Mouse (Mus musculus): ENCODE results near the gene Pde4b. TPM values are rescaled to one million over a fixed set of nuclear protein-coding genes. Genes with fewer than 3 reads are reported as not detected.
A peak's percentile ranks its signal among the peaks of the same experiment; 100 is the strongest.

Gene Pde4b
- polyA plus RNA-seq, 1 experiment from 2014 or later, result 3.1 TPM

DNA sequence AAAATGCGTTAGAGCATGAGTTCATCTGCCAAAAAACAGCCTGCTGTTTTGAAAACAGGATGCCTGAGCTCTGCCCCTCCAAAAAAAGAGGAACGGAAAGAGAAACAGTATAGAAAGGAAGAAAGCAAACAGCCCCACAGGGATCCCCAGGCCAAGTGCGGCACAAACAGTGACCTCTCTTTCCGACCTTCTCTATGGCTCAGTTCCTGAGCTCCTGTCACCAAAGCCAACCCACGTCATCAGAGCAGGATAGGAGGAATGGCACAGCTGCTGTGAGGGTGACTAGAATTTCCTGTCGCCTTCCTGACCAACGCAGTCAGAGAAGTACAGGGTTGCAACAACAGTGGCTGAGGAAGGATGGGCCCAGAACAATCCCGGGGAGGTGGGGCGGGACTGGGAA is 486.9 kb downstream of the Pde4b start:
- Histone ChIP-seq H3K4me3 (ENCODE audit: low read depth, low read length) (peak overlapping the region; percentile 10; the same call in 1 of the 2 replicates), H3K4me2 (ENCODE audit: low read depth, low read length) (no peak overlapping the region; the same call in 1 of the 2 replicates), H3K4me1 (ENCODE audit: control insufficient read depth, low read depth, low read length) (peaks cover 13% of the 10 kb centered on the region), H3K27me3 (ENCODE audit: control insufficient read depth, insufficient read depth, low read depth, low read length) (no peaks in the 10 kb centered on the region), H3K36me3 (ENCODE audit: control insufficient read depth, insufficient read depth) (no peaks in the 10 kb centered on the region), H3K9ac (ENCODE audit: low read depth, low read length) (no peak overlapping the region), H3K27ac (ENCODE audit: low read length) (peak overlapping the region; percentile 35; the same call in 1 of the 2 replicates), H3K9me3 (replicated peaks; ENCODE audit: control insufficient read depth, low read length) (no peaks in the 10 kb centered on the region)
- 28% methylated on average over 9 of the region's 9 CpGs for WGBS (ENCODE audit: insufficient replicate concordance)
- ATAC-seq (ENCODE audit: low read depth), result peak; percentile 9

DNA sequence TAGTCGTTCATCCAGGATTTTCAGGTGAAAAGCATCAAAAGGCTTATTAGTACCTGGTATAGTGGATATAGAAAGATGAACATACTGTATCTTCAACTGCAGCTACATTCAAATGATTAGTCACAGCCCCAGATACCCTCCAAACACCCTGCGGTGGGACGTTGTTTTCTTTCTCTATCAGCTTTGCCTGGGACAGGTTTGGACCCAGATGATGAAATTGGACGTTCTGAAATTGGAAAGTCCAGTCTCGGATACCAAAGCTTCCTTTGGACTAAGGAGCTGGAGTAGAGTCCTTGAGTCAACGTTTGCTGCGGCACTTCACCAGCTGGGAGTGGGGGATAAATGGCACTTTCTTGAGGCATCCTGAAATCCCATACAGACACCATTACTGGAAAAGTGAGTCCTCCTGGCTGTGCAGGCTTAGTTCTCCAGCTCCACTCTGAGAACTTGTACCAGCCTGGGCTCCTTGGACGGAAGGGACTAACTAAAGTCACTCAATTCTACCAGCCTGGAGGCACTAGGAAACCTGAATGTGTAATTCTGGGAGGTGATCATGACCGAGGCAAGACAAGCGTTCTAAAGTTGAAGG is 487.4 kb downstream of the Pde4b start:
- WGBS (ENCODE audit: insufficient replicate concordance), result 57% methylated on average over 10 of the region's 10 CpGs
- Histone ChIP-seq H3K27me3 (ENCODE audit: control insufficient read depth, insufficient read depth, low read depth, low read length) (no peaks in the 10 kb centered on the region), H3K9me3 (replicated peaks; ENCODE audit: control insufficient read depth, low read length) (no peaks in the 10 kb centered on the region), H3K4me1 (ENCODE audit: control insufficient read depth, low read depth, low read length) (peaks cover 7% of the 10 kb centered on the region), H3K4me2 (ENCODE audit: low read depth, low read length) (no peak overlapping the region), H3K9ac (ENCODE audit: low read depth, low read length) (no peak overlapping the region), H3K4me3 (ENCODE audit: low read depth, low read length) (no peak overlapping the region), H3K36me3 (ENCODE audit: control insufficient read depth, insufficient read depth) (no peaks in the 10 kb centered on the region), H3K27ac (ENCODE audit: low read length) (no peak overlapping the region)
- ATAC-seq (ENCODE audit: low read depth), result no peak

DNA sequence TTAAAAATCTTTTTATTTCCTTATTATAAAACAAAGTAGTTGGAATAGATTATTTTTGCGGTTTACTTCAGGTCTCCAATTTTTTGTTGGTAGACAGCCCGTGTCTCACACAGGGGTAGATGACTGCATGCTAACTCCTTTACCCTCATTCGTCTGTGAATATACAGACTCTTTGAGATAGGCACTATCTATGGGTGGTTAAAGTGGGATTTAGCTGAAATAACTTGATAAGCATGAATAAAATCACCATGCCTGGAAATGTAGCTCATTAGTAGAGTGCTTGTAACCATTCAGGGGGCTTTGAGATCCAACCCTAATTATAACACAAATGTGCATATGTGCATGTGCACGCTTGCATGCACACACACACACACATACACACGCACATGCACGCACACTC is 488.8 kb downstream of the Pde4b start:
- Histone ChIP-seq H3K27me3 (ENCODE audit: control insufficient read depth, insufficient read depth, low read depth, low read length) (no peaks in the 10 kb centered on the region), H3K4me1 (ENCODE audit: control insufficient read depth, low read depth, low read length) (peaks cover 4% of the 10 kb centered on the region), H3K4me2 (ENCODE audit: low read depth, low read length) (no peak overlapping the region), H3K4me3 (ENCODE audit: low read depth, low read length) (no peak overlapping the region), H3K27ac (ENCODE audit: low read length) (no peak overlapping the region), H3K36me3 (ENCODE audit: control insufficient read depth, insufficient read depth) (no peaks in the 10 kb centered on the region), H3K9me3 (replicated peaks; ENCODE audit: control insufficient read depth, low read length) (no peaks in the 10 kb centered on the region), H3K9ac (ENCODE audit: low read depth, low read length) (no peak overlapping the region)
- WGBS (ENCODE audit: insufficient replicate concordance), result 69% methylated on average over 6 of the region's 6 CpGs
- ATAC-seq (ENCODE audit: low read depth), result no peak

DNA sequence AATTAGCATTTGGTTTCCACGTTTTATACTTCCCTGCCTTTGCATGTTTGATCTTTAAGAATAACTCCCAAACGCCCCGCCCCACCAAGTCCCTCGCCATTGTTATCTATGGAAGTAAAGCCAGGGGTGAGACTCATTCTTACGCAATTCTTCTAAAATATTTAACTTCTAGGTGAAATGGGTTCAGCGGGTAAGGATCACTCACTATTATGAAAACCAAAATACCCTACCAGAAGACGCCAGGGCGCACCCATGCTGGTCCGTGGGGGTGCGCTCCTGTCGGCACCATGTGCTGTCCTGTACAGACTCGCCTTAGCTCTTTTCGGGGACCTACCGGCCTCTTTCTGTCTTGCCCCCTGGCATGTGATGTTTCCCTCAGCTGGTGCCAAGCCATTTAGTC is 490.3 kb downstream of the Pde4b start:
- WGBS (ENCODE audit: insufficient replicate concordance), result 67% methylated on average over 14 of the region's 14 CpGs
- Histone ChIP-seq H3K4me3 (ENCODE audit: low read depth, low read length) (no peak overlapping the region), H3K36me3 (ENCODE audit: control insufficient read depth, insufficient read depth) (no peaks in the 10 kb centered on the region), H3K27me3 (ENCODE audit: control insufficient read depth, insufficient read depth, low read depth, low read length) (no peaks in the 10 kb centered on the region), H3K9me3 (replicated peaks; ENCODE audit: control insufficient read depth, low read length) (no peaks in the 10 kb centered on the region), H3K9ac (ENCODE audit: low read depth, low read length) (no peak overlapping the region), H3K27ac (ENCODE audit: low read length) (no peak overlapping the region), H3K4me1 (ENCODE audit: control insufficient read depth, low read depth, low read length) (peaks cover 3% of the 10 kb centered on the region), H3K4me2 (ENCODE audit: low read depth, low read length) (no peak overlapping the region)
- ATAC-seq (ENCODE audit: low read depth), result no peak

DNA sequence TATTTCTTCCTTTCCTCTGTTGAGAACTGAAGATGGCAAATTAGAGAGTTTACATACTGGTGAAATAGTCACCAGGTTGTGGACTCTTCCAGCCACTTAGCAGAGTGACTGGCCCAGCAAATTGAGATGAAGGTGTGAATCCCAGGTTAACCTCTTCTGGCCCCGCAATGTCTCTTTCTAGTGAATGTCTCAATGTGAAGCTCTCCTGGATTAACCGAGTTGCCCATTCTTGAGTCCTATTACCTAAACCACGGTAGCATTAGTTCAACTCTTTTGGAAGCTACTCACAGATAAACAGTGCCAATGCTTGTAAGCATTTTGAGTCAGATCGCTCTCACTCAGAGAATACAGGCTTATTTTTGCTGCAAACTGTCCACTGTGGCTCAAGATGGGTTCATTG is 491.7 kb downstream of the Pde4b start:
- Histone ChIP-seq H3K4me2 (ENCODE audit: low read depth, low read length) (no peak overlapping the region), H3K4me3 (ENCODE audit: low read depth, low read length) (no peak overlapping the region), H3K36me3 (ENCODE audit: control insufficient read depth, insufficient read depth) (no peaks in the 10 kb centered on the region), H3K9me3 (replicated peaks; ENCODE audit: control insufficient read depth, low read length) (no peaks in the 10 kb centered on the region), H3K4me1 (ENCODE audit: control insufficient read depth, low read depth, low read length) (peaks cover 2% of the 10 kb centered on the region), H3K27ac (ENCODE audit: low read length) (no peak overlapping the region), H3K27me3 (ENCODE audit: control insufficient read depth, insufficient read depth, low read depth, low read length) (no peaks in the 10 kb centered on the region), H3K9ac (ENCODE audit: low read depth, low read length) (no peak overlapping the region)
- 60% methylated on average over 4 of the region's 4 CpGs for WGBS (ENCODE audit: insufficient replicate concordance)
- ATAC-seq (ENCODE audit: low read depth), result no peak

DNA sequence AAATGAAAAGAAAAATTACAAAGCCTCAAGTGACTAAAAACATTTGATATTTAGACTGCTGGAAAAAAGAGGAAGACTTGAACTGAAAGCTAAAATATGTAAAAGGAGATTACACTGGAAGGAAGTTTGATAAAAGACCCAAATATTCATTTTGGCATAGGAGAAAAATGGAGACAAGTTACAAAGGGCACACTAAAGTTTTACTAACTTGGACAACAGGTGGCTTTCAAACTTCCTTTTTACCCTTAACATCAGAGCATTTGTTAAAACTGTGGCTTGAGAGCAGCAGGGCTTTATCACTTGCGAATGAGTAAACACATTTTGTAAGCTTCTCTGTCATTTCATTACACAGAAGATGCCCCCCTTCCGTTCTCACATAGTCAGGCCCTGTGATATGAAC is 492.4 kb downstream of the Pde4b start:
- 16% methylated on average over 2 of the region's 2 CpGs for WGBS (ENCODE audit: insufficient replicate concordance)
- Histone ChIP-seq H3K9ac (ENCODE audit: low read depth, low read length) (no peak overlapping the region), H3K9me3 (replicated peaks; ENCODE audit: control insufficient read depth, low read length) (no peaks in the 10 kb centered on the region), H3K4me2 (ENCODE audit: low read depth, low read length) (no peak overlapping the region), H3K27me3 (ENCODE audit: control insufficient read depth, insufficient read depth, low read depth, low read length) (no peaks in the 10 kb centered on the region), H3K4me1 (ENCODE audit: control insufficient read depth, low read depth, low read length) (peaks cover 5% of the 10 kb centered on the region), H3K4me3 (ENCODE audit: low read depth, low read length) (no peak overlapping the region), H3K36me3 (ENCODE audit: control insufficient read depth, insufficient read depth) (no peaks in the 10 kb centered on the region), H3K27ac (ENCODE audit: low read length) (no peak overlapping the region)
- ATAC-seq (ENCODE audit: low read depth), result no peak

DNA sequence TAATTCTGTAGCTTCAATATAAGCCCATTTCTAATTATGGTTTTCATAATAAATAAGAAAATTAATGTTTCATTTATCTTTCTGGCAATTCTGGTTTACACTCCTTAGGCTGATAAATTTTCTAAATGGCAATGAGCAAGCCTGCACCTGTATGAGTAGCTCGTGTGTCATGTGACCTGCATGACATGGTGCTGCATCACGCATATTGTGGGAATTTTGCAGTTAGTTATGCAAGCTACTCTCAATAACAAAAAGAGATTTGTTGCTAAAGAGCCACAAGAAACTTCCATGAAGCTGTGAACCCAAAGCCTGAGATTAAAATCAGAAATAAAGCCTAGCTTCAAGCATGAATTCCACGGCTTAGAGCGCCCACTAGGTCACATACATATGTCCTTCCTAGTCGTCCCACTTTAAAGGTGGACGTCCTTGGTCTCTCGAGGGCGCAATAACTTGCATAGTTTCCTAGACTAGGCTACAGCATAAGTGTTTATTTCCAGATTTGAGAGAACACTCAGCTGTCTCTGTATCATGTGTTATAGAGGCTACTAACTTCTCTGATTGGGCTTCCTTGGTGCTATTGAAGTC is 494.9 kb downstream of the Pde4b start:
- Histone ChIP-seq H3K9ac (ENCODE audit: low read depth, low read length) (no peak overlapping the region), H3K27ac (ENCODE audit: low read length) (no peak overlapping the region), H3K4me2 (ENCODE audit: low read depth, low read length) (no peak overlapping the region), H3K9me3 (replicated peaks; ENCODE audit: control insufficient read depth, low read length) (no peaks in the 10 kb centered on the region), H3K27me3 (ENCODE audit: control insufficient read depth, insufficient read depth, low read depth, low read length) (no peaks in the 10 kb centered on the region), H3K4me3 (ENCODE audit: low read depth, low read length) (no peak overlapping the region), H3K36me3 (ENCODE audit: control insufficient read depth, insufficient read depth) (no peaks in the 10 kb centered on the region), H3K4me1 (ENCODE audit: control insufficient read depth, low read depth, low read length) (peaks cover 7% of the 10 kb centered on the region)
- ATAC-seq (ENCODE audit: low read depth), result no peak
- WGBS (ENCODE audit: insufficient replicate concordance), result 72% methylated on average over 8 of the region's 8 CpGs

DNA sequence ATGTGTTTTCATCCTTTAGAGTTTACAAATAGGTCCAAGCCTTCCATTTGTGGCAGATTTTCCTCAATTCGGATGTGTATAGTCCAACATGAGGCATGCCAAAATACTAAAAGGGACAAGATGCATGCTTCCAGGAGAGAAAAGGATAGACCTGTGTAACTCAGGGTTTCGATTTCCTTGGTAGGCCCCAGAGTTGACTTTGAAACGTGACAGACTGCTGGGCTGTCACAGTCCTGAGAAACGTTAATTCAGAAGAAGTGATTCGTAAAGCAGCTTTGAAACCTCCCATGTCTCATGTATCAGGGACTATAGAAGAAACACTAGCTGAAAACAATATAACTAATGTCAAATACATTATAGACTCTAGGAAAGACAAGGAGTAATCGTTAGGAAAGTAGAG is 495.6 kb downstream of the Pde4b start:
- no peak for ATAC-seq (ENCODE audit: low read depth)
- no peaks in the 10 kb centered on the region for H3K36me3 ChIP-seq (ENCODE audit: control insufficient read depth, insufficient read depth)
- WGBS (ENCODE audit: insufficient replicate concordance), result 71% methylated on average over 6 of the region's 6 CpGs

DNA sequence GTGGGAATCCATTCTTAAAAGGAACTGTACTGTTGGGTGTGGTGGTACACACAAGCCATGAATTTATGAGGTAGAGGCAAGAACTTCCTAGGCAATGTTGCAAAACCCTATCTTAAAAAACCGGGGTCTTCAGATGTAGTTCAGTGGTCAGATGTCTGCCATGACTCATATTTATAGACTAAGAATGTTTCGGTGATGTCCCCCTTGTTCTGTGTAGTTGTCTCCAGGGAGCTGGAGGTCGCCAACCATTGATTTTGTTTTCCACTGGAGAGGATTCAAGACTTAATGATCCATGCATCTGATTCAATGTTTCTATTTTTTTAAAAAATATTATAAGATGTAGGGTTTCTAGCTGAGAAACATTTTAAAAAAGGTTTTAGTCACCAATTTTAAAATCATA is 496.1 kb downstream of the Pde4b start:
- Histone ChIP-seq H3K4me3 (ENCODE audit: low read depth, low read length) (no peak overlapping the region), H3K9me3 (replicated peaks; ENCODE audit: control insufficient read depth, low read length) (no peaks in the 10 kb centered on the region), H3K9ac (ENCODE audit: low read depth, low read length) (no peak overlapping the region), H3K4me2 (ENCODE audit: low read depth, low read length) (no peak overlapping the region), H3K27me3 (ENCODE audit: control insufficient read depth, insufficient read depth, low read depth, low read length) (no peaks in the 10 kb centered on the region), H3K4me1 (ENCODE audit: control insufficient read depth, low read depth, low read length) (peaks cover 7% of the 10 kb centered on the region), H3K27ac (ENCODE audit: low read length) (no peak overlapping the region), H3K36me3 (ENCODE audit: control insufficient read depth, insufficient read depth) (no peaks in the 10 kb centered on the region)
- WGBS (ENCODE audit: insufficient replicate concordance), result 63% methylated on average over 3 of the region's 3 CpGs
- no peak for ATAC-seq (ENCODE audit: low read depth)

More for the DNA sequence above, 495.6 kb downstream of the Pde4b start:
- H3K4me3 ChIP-seq (ENCODE audit: low read depth, low read length), result no peak overlapping the region
- no peak overlapping the region for H3K9ac ChIP-seq (ENCODE audit: low read depth, low read length)
- H3K27ac ChIP-seq (ENCODE audit: low read length), result no peak overlapping the region
- H3K27me3 ChIP-seq (ENCODE audit: control insufficient read depth, insufficient read depth, low read depth, low read length), result no peaks in the 10 kb centered on the region
- no peaks in the 10 kb centered on the region for H3K9me3 ChIP-seq (replicated peaks; ENCODE audit: control insufficient read depth, low read length)
- H3K4me2 ChIP-seq (ENCODE audit: low read depth, low read length), result no peak overlapping the region
- H3K4me1 ChIP-seq (ENCODE audit: control insufficient read depth, low read depth, low read length), result peaks cover 7% of the 10 kb centered on the region
